Mouse (Mus musculus) megakaryocyte, embryonic 14.5 days (primary cell): Measurements from ENCODE around the gene Agxt.

Source experiments
- FLI1 ChIP-seq: IDR thresholded peaks from 2 replicates; pipeline ENCODE4 v1.6.1; 2012; ENCODE audit warnings: low read length, inconsistent platforms, mixed read lengths
- GATA1 ChIP-seq: IDR thresholded peaks from 3 replicates; pipeline ENCODE4 v1.6.1; 2012; ENCODE audit warnings: mixed read lengths, low read length, inconsistent platforms, borderline replicate concordance

DNA sequence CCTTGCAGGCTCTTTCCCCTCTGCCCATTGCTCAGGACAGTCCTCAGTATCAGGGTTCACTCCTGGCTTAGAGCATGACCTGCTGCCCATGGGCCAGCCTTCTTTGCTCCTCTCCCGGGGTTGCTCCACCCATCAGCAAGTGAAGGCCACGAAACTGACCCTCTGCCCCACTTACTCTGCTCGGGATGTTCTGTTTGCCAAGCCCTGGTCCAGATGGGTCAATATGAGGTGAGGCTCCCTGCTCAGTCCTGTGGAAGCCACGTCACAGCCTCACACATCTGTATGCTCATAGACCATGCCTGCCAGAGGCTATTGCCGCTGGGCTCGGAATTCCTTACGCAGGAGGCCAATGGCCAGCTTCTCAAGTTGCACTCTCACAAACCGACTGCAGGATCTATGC is 6.8 kb upstream of the Agxt start:
- TF ChIP-seq GATA1 = no peak
- TF ChIP-seq FLI1 = no peak
